Mouse (Mus musculus) heart, embryonic 15.5 days (tissue): ENCODE data around the gene Plpp3. TPM values are rescaled to one million over a fixed set of nuclear protein-coding genes. Genes with fewer than 3 reads are reported as not detected.

Source experiments
- ATAC-seq: fragments of 200-750 bp; cut with Nextera tagmentation; replicated peaks from 2 replicates; pipeline ENCODE4 v1.8.0; 2017; ENCODE audit warnings: low read depth, moderate TSS enrichment; ENCODE audit not compliant: insufficient number of reproducible peaks, insufficient read depth, low FRiP score
- H3K27ac ChIP-seq: fragments of 300-500 bp; sonication (generic); 2 replicates; pipeline ENCODE4 v1.5.1; 2015; ENCODE audit warnings: mild to moderate bottlenecking, inconsistent platforms
- H3K27me3 ChIP-seq: fragments of 300-500 bp; sonication (generic); 2 replicates; pipeline ENCODE4 v1.6.1; 2015; ENCODE audit warnings: inconsistent platforms
- H3K36me3 ChIP-seq: fragments of 300-500 bp; sonication (generic); 2 replicates; pipeline ENCODE4 v1.6.1; 2015; ENCODE audit warnings: mild to moderate bottlenecking, inconsistent platforms
- H3K4me1 ChIP-seq: fragments of 300-500 bp; sonication (generic); replicated peaks from 2 replicates; pipeline ENCODE4 v1.6.1; 2015; ENCODE audit warnings: inconsistent platforms
- H3K4me2 ChIP-seq: fragments of 300-500 bp; sonication (generic); 2 replicates; pipeline ENCODE4 v1.6.1; 2015; ENCODE audit warnings: inconsistent platforms, mild to moderate bottlenecking, moderate library complexity
- H3K4me3 ChIP-seq: fragments of 300-500 bp; sonication (generic); 2 replicates; pipeline ENCODE4 v1.5.1; 2015; ENCODE audit warnings: mild to moderate bottlenecking, inconsistent platforms
- H3K9ac ChIP-seq: fragments of 300-500 bp; sonication (generic); 2 replicates; pipeline ENCODE4 v1.6.1; 2015; ENCODE audit warnings: mild to moderate bottlenecking, inconsistent platforms
- H3K9me3 ChIP-seq: fragments of 300-500 bp; sonication (generic); replicated peaks from 2 replicates; pipeline ENCODE4 v1.6.1; 2016; ENCODE audit warnings: inconsistent platforms
- WGBS: fragments of 180-500 bp; shearing (Covaris S2); methylation state at CpG from one replicate; pipeline ENCODE4 v1.1.7; 2015; ENCODE audit warnings: mixed read lengths; 5-methylcytosine and 5-hydroxymethylcytosine counted together
- polyA plus RNA-seq: library from polyadenylated mRNA; unstranded; fragments of >200 nt; fragmentation: Nextera tagmentation; extraction: Ambion mirVana; gene quantifications from 2 replicates; pipeline ENCODE4 v1.2.1, GENCODE M21; 2015

The Plpp3 gene
- polyA plus RNA-seq, 1 experiment from 2014 or later, result 35.0 TPM

DNA sequence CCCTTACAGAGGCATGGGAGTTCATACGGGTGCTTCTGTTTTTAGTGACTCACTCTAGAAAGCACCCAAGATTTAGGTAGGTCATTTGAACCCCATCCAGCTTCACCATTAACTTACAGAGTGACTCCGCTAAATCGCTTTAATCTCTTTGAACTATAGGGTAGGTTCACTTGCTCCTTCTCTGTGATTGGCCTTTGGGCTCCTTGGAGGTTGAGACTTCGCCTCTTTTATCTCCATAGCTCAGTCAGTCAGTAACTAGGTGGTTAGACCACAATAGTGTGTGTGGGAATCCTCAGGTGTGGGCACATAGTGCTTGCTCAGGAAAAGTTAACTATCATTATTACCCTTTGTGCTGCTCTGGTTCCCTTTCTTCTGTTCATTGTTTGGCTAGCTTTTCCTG lies 33.7 kb downstream of the Plpp3 start:
- no peaks in the 10 kb centered on the region for H3K9me3 ChIP-seq
- H3K4me2 ChIP-seq, result no peak overlapping the region
- ATAC-seq, result no peak
- peaks cover 14% of the 10 kb centered on the region for H3K4me1 ChIP-seq
- no peaks in the 10 kb centered on the region for H3K27me3 ChIP-seq
- H3K9ac ChIP-seq, result no peak overlapping the region
- 74% methylated on average over 4 of the region's 4 CpGs for WGBS
- no peak overlapping the region for H3K4me3 ChIP-seq
- H3K27ac ChIP-seq, result no peak overlapping the region
- H3K36me3 ChIP-seq, result no peaks in the 10 kb centered on the region

DNA sequence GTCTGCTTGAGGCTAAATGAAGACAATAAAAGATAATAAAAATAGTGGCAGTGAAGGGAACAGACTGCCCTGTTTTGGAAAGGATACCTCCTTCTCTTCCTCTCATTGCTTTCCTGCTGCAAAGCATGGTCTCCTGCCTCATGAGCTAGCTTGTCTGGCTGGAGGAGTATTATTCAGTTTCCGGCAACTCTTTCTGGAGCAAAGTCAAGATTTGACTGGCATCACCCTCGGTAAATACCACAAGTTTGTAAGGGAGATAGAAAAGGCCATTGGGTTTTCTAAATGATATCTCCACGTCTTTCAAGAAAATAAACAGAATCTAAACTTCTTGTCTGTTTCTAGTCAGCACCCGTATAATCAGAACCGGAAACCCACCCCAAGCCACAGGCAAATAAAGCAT lies 34.4 kb downstream of the Plpp3 start:
- Histone ChIP-seq H3K27me3 (no peaks in the 10 kb centered on the region), H3K9ac (no peak overlapping the region), H3K36me3 (no peaks in the 10 kb centered on the region), H3K9me3 (no peaks in the 10 kb centered on the region), H3K27ac (0 out of 2 replicates have a peak overlapping the region, but pooled peaks have one; percentile 5), H3K4me3 (no peak overlapping the region), H3K4me2 (no peak overlapping the region), H3K4me1 (peaks cover 14% of the 10 kb centered on the region)
- WGBS, result 54% methylated on average over 5 of the region's 5 CpGs
- no peak for ATAC-seq

DNA sequence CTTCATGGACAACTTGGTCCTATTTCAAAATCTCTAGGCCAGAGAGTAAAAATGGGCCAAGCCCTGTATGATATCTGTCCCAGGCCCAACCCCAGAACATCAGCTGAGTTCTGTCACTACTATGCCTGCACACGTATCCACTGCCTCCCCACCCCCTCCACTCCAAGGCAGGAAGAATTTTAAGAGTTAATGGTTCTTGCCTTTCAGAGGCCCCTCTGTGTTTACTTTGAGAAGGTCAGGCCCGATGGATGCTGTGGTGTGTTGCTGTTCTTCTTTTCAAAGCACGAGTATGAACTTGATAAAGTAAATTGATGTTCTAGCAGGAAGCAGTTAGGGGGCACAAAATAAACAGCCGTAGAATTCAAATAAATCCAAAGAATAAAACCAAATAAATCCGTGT lies 35.5 kb downstream of the Plpp3 start:
- Histone ChIP-seq H3K27me3 (no peaks in the 10 kb centered on the region), H3K36me3 (no peaks in the 10 kb centered on the region), H3K9me3 (no peaks in the 10 kb centered on the region), H3K27ac (no peak overlapping the region), H3K4me1 (peaks cover 14% of the 10 kb centered on the region), H3K4me3 (no peak overlapping the region), H3K4me2 (no peak overlapping the region), H3K9ac (no peak overlapping the region)
- 36% methylated on average over 5 of the region's 5 CpGs for WGBS
- no peak for ATAC-seq

DNA sequence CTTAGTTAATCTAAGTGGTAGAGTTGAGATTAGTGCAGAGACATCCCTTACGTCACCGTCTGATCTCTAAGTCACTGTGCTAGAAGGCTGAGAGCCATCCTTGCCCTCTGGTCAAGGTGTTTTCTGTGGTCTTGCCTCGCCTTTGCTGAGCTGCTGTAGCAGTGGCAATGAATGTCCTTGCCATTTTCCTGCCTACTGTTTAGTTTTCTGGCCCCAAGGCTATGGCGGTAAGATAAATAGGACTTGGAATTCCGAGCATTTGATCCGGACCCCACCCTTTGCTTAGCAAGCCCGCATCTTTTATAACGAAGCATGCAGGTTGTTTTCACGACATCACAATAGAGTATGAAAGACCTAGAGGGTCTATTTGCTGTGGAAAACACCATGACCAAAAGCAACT lies 38.1 kb downstream of the Plpp3 start:
- Histone ChIP-seq H3K9me3 (no peaks in the 10 kb centered on the region), H3K27ac (no peak overlapping the region), H3K27me3 (no peaks in the 10 kb centered on the region), H3K4me3 (no peak overlapping the region), H3K9ac (no peak overlapping the region), H3K4me1 (peaks cover 15% of the 10 kb centered on the region), H3K36me3 (no peaks in the 10 kb centered on the region), H3K4me2 (no peak overlapping the region)
- WGBS, result 88% methylated on average over 9 of the region's 9 CpGs
- no peak for ATAC-seq

DNA sequence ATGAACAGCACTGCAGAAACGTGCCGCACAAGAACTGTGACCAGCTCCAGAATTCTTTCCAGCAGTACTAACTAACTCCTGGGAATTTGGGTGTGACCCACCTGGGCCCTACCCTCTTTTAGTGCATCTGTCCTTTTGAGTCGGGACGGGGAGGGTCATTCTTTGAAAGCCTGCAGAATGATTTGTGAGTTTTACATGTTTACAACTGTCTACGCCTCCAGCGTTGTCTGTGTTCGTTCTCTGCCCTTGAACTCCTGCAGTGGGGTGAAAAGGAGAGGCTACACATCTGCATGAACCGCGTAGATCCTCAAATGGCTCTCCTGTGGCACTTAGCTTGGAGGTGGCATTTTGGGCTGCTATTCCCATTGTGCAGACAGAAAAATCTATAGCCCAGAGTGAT lies 39.0 kb downstream of the Plpp3 start:
- no peak for ATAC-seq
- H3K4me1 ChIP-seq, result peaks cover 14% of the 10 kb centered on the region
- no peak overlapping the region for H3K27ac ChIP-seq
- H3K9me3 ChIP-seq, result no peaks in the 10 kb centered on the region
- H3K36me3 ChIP-seq, result no peaks in the 10 kb centered on the region
- H3K4me3 ChIP-seq, result no peak overlapping the region
- no peak overlapping the region for H3K4me2 ChIP-seq
- 84% methylated on average over 9 of the region's 9 CpGs for WGBS
- no peaks in the 10 kb centered on the region for H3K27me3 ChIP-seq
- no peak overlapping the region for H3K9ac ChIP-seq

DNA sequence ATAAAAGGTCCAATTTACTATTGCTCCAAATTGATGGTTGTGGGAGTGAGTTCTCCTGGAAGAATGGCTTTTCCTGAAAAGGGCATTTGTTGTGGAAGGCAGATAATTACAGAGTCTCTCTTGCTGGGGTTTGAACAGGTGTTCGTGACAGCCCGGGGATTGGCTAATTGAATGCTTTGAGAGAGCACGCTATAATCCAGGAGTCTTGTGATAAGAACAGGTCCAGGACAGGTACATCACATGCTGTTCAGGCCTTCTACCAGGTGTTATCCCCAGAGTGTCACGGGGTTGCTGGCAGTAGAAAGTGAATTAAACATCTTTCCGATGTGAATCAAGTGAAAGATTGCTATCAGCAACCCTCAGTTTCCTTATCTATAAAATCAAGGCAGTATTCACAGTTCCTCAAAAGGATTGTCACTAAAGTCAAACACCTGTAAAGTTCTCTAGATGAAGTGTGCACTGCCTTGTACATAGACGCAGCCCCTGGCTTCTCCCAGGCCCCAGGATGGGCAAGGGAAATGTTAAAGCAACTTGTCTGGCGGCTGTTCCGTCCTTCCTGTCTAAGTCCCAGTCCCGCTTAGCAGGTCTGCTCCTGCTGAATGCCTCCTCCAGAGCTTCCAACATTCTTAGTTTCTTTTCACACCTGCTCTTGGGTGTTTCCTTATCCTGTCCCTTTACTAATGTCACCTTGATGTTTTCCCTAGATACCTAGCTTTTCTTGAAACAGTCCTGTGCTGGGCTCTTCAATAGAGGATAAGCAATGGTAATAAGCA lies 40.0 kb downstream of the Plpp3 start:
- Histone ChIP-seq H3K9ac (no peak overlapping the region), H3K27ac (no peak overlapping the region), H3K36me3 (no peaks in the 10 kb centered on the region), H3K4me1 (peaks cover 9% of the 10 kb centered on the region), H3K4me2 (no peak overlapping the region), H3K9me3 (no peaks in the 10 kb centered on the region), H3K27me3 (no peaks in the 10 kb centered on the region), H3K4me3 (no peak overlapping the region)
- ATAC-seq, result no peak
- 81% methylated on average over 9 of the region's 9 CpGs for WGBS

DNA sequence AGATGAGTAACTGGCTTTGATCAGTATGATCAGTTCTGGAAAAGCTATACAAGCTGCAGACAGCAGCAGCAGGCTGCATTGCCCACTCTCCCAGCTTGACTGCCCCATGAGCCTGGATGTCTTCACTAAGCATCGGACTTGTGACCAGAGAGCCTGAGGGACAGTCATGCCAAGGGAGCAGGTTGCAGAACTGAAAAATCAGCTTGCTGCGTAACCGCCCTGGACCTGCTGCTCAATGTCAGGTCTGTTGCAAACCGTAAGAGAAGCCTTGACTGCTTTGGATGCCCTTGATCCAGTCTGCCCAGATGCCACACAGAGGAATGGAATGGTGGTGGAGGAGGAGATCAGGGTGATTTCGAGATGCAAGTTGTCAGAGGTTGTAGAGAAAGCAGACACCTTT lies 41.5 kb downstream of the Plpp3 start:
- H3K4me3 ChIP-seq, result no peak overlapping the region
- no peak overlapping the region for H3K9ac ChIP-seq
- H3K4me2 ChIP-seq, result no peak overlapping the region
- 86% methylated on average over 5 of the region's 5 CpGs for WGBS
- H3K9me3 ChIP-seq, result no peaks in the 10 kb centered on the region
- peaks cover 7% of the 10 kb centered on the region; the same call in 1 of the 2 replicates for H3K4me1 ChIP-seq
- no peaks in the 10 kb centered on the region for H3K27me3 ChIP-seq
- no peak for ATAC-seq
- H3K36me3 ChIP-seq, result no peaks in the 10 kb centered on the region
- H3K27ac ChIP-seq, result no peak overlapping the region

DNA sequence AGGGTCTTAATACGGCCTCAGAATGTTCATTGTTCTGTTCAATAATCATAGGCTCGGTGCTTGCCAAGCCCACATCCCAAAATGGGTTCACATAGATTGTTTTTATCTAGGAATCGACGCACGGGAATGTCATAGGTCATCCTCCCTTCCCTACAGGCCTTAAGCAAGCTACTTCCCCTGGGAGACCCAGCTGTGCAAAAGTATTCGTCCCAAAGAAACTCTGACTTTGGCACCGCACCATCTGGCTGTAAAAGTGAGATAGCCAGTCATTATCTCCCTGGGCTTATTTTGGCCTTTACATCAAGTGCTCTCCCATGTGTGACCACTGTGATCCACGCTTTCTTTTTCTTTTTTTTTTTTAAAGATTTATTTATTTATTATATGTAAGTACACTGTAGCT lies 42.2 kb downstream of the Plpp3 start:
- Histone ChIP-seq H3K9me3 (no peaks in the 10 kb centered on the region), H3K27ac (no peak overlapping the region), H3K4me1 (peaks cover 12% of the 10 kb centered on the region), H3K9ac (no peak overlapping the region), H3K36me3 (no peaks in the 10 kb centered on the region), H3K4me3 (no peak overlapping the region), H3K27me3 (no peaks in the 10 kb centered on the region), H3K4me2 (no peak overlapping the region)
- no peak for ATAC-seq
- 61% methylated on average over 8 of the region's 8 CpGs for WGBS

DNA sequence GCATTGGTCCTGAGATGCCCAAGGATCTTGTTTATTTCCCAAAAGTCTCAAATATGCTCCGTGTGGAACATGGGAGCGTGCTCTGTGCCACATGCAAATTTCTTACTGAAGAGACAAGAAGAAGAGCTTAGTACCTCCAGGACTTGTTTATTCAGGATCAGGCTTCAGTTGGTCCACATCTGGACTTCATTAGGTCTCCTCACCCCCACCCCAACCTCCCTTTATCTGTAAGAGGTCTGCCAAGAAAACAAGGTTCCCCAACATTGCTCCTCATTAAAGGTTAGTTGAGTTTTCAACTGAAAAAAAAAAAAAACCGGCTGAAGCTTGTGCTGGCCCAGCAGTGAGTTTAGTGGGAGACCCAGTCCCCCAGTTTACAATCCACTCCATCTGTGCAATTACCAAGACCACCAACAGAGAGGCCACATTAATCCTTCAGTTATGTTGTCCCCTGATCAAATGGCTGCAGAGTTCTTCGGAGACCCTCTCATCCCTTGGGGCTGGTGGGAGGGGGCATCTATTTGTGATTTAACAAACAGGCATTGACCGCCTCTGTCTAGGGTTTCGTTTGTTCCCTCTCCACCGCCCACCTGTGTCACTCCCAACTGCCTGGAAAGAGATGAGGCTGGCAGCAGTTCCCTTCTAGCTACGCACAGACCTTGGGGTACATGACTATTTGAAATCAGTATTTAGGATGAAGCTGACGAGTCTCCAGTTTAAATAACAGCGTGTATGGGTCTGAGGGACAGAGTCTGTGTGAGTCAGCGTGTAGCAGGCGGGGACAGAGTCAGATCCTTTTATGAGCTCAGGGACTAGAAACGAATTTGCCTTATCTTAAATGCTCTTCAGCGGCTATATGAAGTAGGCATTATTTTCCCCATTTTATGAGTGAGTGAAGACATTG lies 43.7 kb downstream of the Plpp3 start:
- H3K27me3 ChIP-seq, result no peaks in the 10 kb centered on the region
- no peak for ATAC-seq
- peaks cover 28% of the 10 kb centered on the region for H3K4me1 ChIP-seq
- H3K4me2 ChIP-seq, result no peak overlapping the region
- WGBS, result 60% methylated on average over 14 of the region's 14 CpGs
- no peak overlapping the region for H3K4me3 ChIP-seq
- H3K36me3 ChIP-seq, result no peaks in the 10 kb centered on the region
- H3K9me3 ChIP-seq, result no peaks in the 10 kb centered on the region
- no peak overlapping the region for H3K27ac ChIP-seq
- H3K9ac ChIP-seq, result no peak overlapping the region

DNA sequence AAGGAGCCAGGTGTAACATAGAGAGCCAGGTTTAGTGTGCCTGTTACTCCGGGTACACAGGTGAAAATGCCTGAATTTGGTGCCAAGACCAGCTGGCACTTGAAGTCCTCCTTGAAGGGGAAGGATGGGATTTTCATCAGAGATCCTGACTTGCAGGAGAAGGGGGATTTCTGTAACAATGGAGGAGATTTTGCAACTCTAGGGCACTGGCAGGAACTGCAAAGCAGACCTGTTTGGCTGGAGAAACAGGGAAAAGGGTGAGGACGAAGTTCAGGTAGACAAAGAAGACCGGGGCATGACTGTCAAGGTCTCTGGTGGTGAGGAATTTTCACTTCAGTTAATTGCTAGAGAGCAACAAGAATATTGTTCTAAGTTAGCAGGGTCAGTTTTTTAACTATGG lies 45.3 kb downstream of the Plpp3 start:
- Histone ChIP-seq H3K36me3 (no peaks in the 10 kb centered on the region), H3K4me3 (no peak overlapping the region), H3K9me3 (no peaks in the 10 kb centered on the region), H3K4me2 (no peak overlapping the region), H3K27ac (no peak overlapping the region), H3K9ac (no peak overlapping the region), H3K4me1 (peaks cover 42% of the 10 kb centered on the region), H3K27me3 (no peaks in the 10 kb centered on the region)
- ATAC-seq, result no peak
- 85% methylated on average over 3 of the region's 3 CpGs for WGBS

DNA sequence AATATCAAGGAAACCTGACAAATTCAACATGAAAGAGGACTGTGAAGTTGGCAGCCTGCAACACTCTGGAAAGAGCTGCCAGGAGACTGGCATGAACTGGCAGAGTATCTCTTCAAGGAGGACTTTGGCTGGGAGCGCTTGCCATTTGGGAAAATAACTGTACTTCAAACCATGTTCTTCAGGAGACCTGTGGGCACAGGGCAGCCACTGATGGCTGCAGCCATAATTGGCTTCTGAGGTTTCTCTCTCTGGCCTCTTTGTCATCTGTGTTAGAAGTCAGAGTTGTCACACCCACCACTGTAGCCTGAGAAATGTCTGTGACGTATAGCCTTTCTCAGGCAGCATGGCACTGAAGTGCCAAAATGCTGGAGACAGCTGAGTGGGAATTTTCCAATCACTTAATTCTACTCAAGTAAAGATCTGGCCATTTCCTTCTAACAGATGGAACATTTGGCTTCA lies 46.2 kb downstream of the Plpp3 start:
- no peak for ATAC-seq
- no peaks in the 10 kb centered on the region for H3K36me3 ChIP-seq
- H3K27ac ChIP-seq, result 0 out of 2 replicates have a peak overlapping the region, but pooled peaks have one; percentile 2
- H3K4me2 ChIP-seq, result no peak overlapping the region
- H3K27me3 ChIP-seq, result no peaks in the 10 kb centered on the region
- no peak overlapping the region for H3K9ac ChIP-seq
- no peak overlapping the region for H3K4me3 ChIP-seq
- H3K4me1 ChIP-seq, result peaks cover 42% of the 10 kb centered on the region
- H3K9me3 ChIP-seq, result no peaks in the 10 kb centered on the region
- 76% methylated on average over 2 of the region's 2 CpGs for WGBS
